Mouse (Mus musculus) MEL (cell line): ENCODE data around the gene Lyrm1. TPM values are rescaled to one million over a fixed set of nuclear protein-coding genes. Genes with fewer than 3 reads are reported as not detected.

ENCODE experiments used
- DNase-seq: peaks from one replicate; pipeline ENCODE4 v3.0.0; 2011; ENCODE audit warnings: low read depth, low spot score
- H3K27ac ChIP-seq: 2 replicates; pipeline ENCODE4 v1.5.1; 2012; ENCODE audit warnings: low read depth, mild to moderate bottlenecking, control low read depth, low read length, moderate library complexity; ENCODE audit not compliant: control insufficient read depth
- H3K27me3 ChIP-seq, 2 experiments: fragments of 150-350 bp in 1 of 2; sonication (generic) in 1 of 2; 2 replicates each; pipeline ENCODE4 v1.6.1; 2012; ENCODE audit warnings: low read length in 2 of 2, mild to moderate bottlenecking in 2 of 2, improper control_type of control experiment in 1 of 2, moderate library complexity in 1 of 2; ENCODE audit not compliant: insufficient read depth in 2 of 2, control insufficient read depth in 1 of 2
- H3K36me3 ChIP-seq, 2 experiments: 2 replicates each; pipeline ENCODE4 v1.6.1; 2012 to 2014; ENCODE audit warnings: low read length in 2 of 2, improper control_type of control experiment in 1 of 2, inconsistent platforms in 1 of 2, mild to moderate bottlenecking in 1 of 2; ENCODE audit not compliant: insufficient read depth in 2 of 2, control insufficient read depth in 1 of 2
- H3K4me1 ChIP-seq, 2 experiments: fragments of 150-350 bp in 1 of 2; sonication (generic) in 1 of 2; 2 replicates each; pipeline ENCODE4 v1.6.1; 2012; ENCODE audit warnings: low read length in 2 of 2, improper control_type of control experiment in 1 of 2, mild to moderate bottlenecking in 1 of 2; ENCODE audit not compliant: insufficient read depth in 2 of 2, control insufficient read depth in 1 of 2
- H3K4me3 ChIP-seq, 2 experiments: fragments of 150-350 bp in 1 of 2; sonication (generic) in 1 of 2; 2 replicates each; pipeline ENCODE4 v1.5.1; 2012; ENCODE audit warnings: low read depth in 2 of 2, low read length in 2 of 2, mild to moderate bottlenecking in 2 of 2, moderate library complexity in 2 of 2, control low read depth in 1 of 2, improper control_type of control experiment in 1 of 2; ENCODE audit not compliant: control insufficient read depth in 1 of 2, insufficient read depth in 1 of 2
- H3K79me2 ChIP-seq: 2 replicates; pipeline ENCODE4 v1.6.1; 2012; ENCODE audit warnings: mild to moderate bottlenecking, low read length, moderate library complexity; ENCODE audit not compliant: control insufficient read depth, poor library complexity, insufficient read depth
- H3K9ac ChIP-seq: 2 replicates; pipeline ENCODE4 v1.6.1; 2012; ENCODE audit warnings: low read depth, mild to moderate bottlenecking, control low read depth, low read length, moderate library complexity; ENCODE audit not compliant: control insufficient read depth, poor library complexity, severe bottlenecking
- H3K9me3 ChIP-seq: fragments of 150-350 bp; sonication (generic); replicated peaks from 2 replicates; pipeline ENCODE4 v1.6.1; 2012; ENCODE audit warnings: mild to moderate bottlenecking, low read length, improper control_type of control experiment, moderate library complexity; ENCODE audit not compliant: insufficient read depth
- CHD2 ChIP-seq: IDR thresholded peaks from 2 replicates; pipeline ENCODE4 v1.6.1; 2011; ENCODE audit warnings: low read length, improper control_type of control experiment
- E2F4 ChIP-seq: IDR thresholded peaks from 2 replicates; pipeline ENCODE4 v1.6.1; 2011; ENCODE audit warnings: low read depth, low read length, improper control_type of control experiment, borderline replicate concordance
- EP300 ChIP-seq, 2 experiments: IDR thresholded peaks; 2 replicates each; pipeline ENCODE4 v1.6.1; 2011; ENCODE audit warnings: improper control_type of control experiment in 2 of 2, low read length in 2 of 2, low read depth in 1 of 2, mild to moderate bottlenecking in 1 of 2
- GATA1 ChIP-seq: IDR thresholded peaks from 2 replicates; pipeline ENCODE4 v1.6.1; 2011; ENCODE audit warnings: low read depth, low read length, improper control_type of control experiment
- HCFC1 ChIP-seq: IDR thresholded peaks from 2 replicates; pipeline ENCODE4 v1.6.1; 2012; ENCODE audit warnings: low read depth, mild to moderate bottlenecking, inconsistent platforms, low read length, improper control_type of control experiment, moderate library complexity
- MAFK ChIP-seq: IDR thresholded peaks from 2 replicates; pipeline ENCODE4 v1.6.1; 2011; ENCODE audit warnings: low read depth, mild to moderate bottlenecking, low read length, improper control_type of control experiment, borderline replicate concordance
- MAX ChIP-seq: IDR thresholded peaks from 2 replicates; pipeline ENCODE4 v1.6.1; 2011; ENCODE audit warnings: low read length, improper control_type of control experiment
- MEF2A ChIP-seq: IDR thresholded peaks from 2 replicates; pipeline ENCODE4 v1.6.1; 2014; ENCODE audit warnings: low read depth, mild to moderate bottlenecking, inconsistent platforms, low read length, improper control_type of control experiment; ENCODE audit not compliant: poor library complexity, insufficient replicate concordance, severe bottlenecking; ENCODE audit errors: extremely low read depth
- MYB ChIP-seq: IDR thresholded peaks from 2 replicates; pipeline ENCODE4 v1.6.1; 2011; ENCODE audit warnings: mild to moderate bottlenecking, low read depth, low read length, improper control_type of control experiment
- POLR2A ChIP-seq, 2 experiments: IDR thresholded peaks; 2 replicates each; pipeline ENCODE4 v1.6.1; 2011 to 2012; ENCODE audit warnings: low read length in 2 of 2, mild to moderate bottlenecking in 2 of 2, control low read depth in 1 of 2, improper control_type of control experiment in 1 of 2, low read depth in 1 of 2, moderate library complexity in 1 of 2; ENCODE audit not compliant: control insufficient read depth in 1 of 2, insufficient read depth in 1 of 2, poor library complexity in 1 of 2
- POLR2AphosphoS5 ChIP-seq: IDR thresholded peaks from 2 replicates; pipeline ENCODE4 v1.6.1; 2012; ENCODE audit warnings: low read depth, borderline replicate concordance, mild to moderate bottlenecking, inconsistent platforms, low read length, moderate library complexity, mixed read lengths
- RAD21 ChIP-seq: IDR thresholded peaks from 2 replicates; pipeline ENCODE4 v1.6.1; 2011; ENCODE audit warnings: mild to moderate bottlenecking, low read depth, low read length, improper control_type of control experiment
- RCOR1 ChIP-seq: IDR thresholded peaks from 2 replicates; pipeline ENCODE4 v1.6.1; 2012; ENCODE audit warnings: low read depth, mild to moderate bottlenecking, inconsistent platforms, low read length, improper control_type of control experiment
- TCF12 ChIP-seq: IDR thresholded peaks from 2 replicates; pipeline ENCODE4 v1.6.1; 2014; ENCODE audit warnings: low read depth, mild to moderate bottlenecking, inconsistent platforms, low read length, improper control_type of control experiment, moderate library complexity
- USF1 ChIP-seq: IDR thresholded peaks from 2 replicates; pipeline ENCODE4 v1.6.1; 2014; ENCODE audit warnings: low read depth, mild to moderate bottlenecking, inconsistent platforms, low read length, improper control_type of control experiment, moderate library complexity
- ZC3H11A ChIP-seq: IDR thresholded peaks from 2 replicates; pipeline ENCODE4 v1.6.1; 2012; ENCODE audit warnings: low read depth, mild to moderate bottlenecking, inconsistent platforms, low read length, improper control_type of control experiment
- ZKSCAN1 ChIP-seq: IDR thresholded peaks from 2 replicates; pipeline ENCODE4 v1.6.1; 2012; ENCODE audit warnings: low read depth, mild to moderate bottlenecking, inconsistent platforms, low read length, improper control_type of control experiment, moderate library complexity
- polyA plus RNA-seq, 2 experiments: library from polyadenylated mRNA; stranded (reverse) in 1 of 2; unstranded in 1 of 2; fragments of >175 nt in 1 of 2; fragments of >200 nt in 1 of 2; gene quantifications; 2 replicates each; pipeline versions ENCODE4 v1.2.1 to v1.2.4; 2012; ENCODE audit warnings: low replicate concordance in 2 of 2, low read depth in 1 of 2; ENCODE audit not compliant: insufficient read length in 2 of 2, insufficient read depth in 1 of 2, missing spikeins in 1 of 2
- total RNA-seq: library from RNA; depleted of rRNA; stranded (reverse); fragments of 300-350 nt; gene quantifications from 2 replicates; pipeline ENCODE4 v1.2.3, GENCODE M21; 2012

The Lyrm1 gene
- total and polyA plus RNA-seq, 3 experiments = 4.0 to 4.4 TPM; not detected in 1

DNA sequence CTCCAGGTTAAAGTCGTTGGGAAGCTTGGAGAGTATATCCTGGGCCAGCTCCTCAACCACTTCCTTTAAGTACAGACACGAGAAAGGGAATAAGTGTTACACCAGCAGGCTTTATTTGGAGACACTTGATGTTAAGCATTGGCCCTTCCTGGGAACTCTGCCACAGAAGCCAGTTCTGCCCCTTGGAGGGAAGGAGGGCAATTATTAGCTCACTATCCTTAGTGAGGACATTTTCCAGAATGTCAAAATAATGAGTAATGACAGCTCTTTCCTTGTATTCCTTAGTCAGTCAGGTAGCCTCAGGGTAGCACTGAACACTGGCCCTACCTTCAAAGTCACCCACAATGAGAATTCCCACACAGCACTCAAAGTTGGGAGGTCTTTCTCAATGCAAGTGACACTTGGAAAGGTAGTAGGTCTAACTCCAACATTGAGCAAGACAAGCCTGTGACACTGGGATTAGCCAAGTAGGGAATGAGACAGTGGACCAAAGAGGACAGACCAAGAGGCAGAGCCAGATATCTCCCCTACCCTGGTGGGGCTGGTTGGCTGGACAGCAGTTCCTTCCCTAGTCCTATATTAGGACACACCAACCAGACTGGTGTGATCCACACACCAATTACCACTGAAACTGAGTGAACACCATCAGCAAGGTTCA is 33.3 kb downstream of the Lyrm1 start:
- H3K36me3 ChIP-seq = no peaks in the 10 kb centered on the region
- no peaks in the 10 kb centered on the region for H3K9me3 ChIP-seq

GRCm38 (mm10) chr7:119936321-119936720 is 40.7 kb downstream of the Lyrm1 start:
- H3K9me3 ChIP-seq = no peaks in the 10 kb centered on the region
- no peaks in the 10 kb centered on the region for H3K36me3 ChIP-seq
- no peaks in the 10 kb centered on the region for H3K4me1 ChIP-seq
- peaks cover 0 to 3% of the 10 kb centered on the region in 2 experiments; a peak in 1 of 4 replicates for H3K27me3 ChIP-seq
- no peak for DNase-seq
- no peak overlapping the region for H3K27ac ChIP-seq
- no peak for TF ChIP-seq CHD2
- no peak for TF ChIP-seq TCF12
- no peak for TF ChIP-seq E2F4
- TF ChIP-seq POLR2A (IDR thresholded peaks at IDR 0.05; ENCODE audit: control insufficient read depth in 1 of 2, insufficient read depth in 1 of 2, low read depth in 1 of 2, low read length in 2 of 2, poor library complexity in 1 of 2) = no peak
- TF ChIP-seq MEF2A = no peak
- no peak for TF ChIP-seq USF1
- no peak for TF ChIP-seq RCOR1
- no peak for TF ChIP-seq MYB
- no peak for TF ChIP-seq GATA1
- TF ChIP-seq MAFK = no peak
- TF ChIP-seq ZKSCAN1 = no peak
- H3K79me2 ChIP-seq = no peaks in the 10 kb centered on the region
- no peak overlapping the region for H3K4me3 ChIP-seq
- H3K9ac ChIP-seq = no peak overlapping the region

More for the DNA sequence above, 33.3 kb downstream of the Lyrm1 start:
- TF ChIP-seq RCOR1 (no peak), GATA1 (no peak), MEF2A (no peak), HCFC1 (no peak), RAD21 (no peak)
- Histone ChIP-seq H3K79me2 (no peaks in the 10 kb centered on the region), H3K9ac (no peak overlapping the region), H3K4me3 (no peak overlapping the region), H3K27me3 (no peaks in the 10 kb centered on the region), H3K27ac (no peak overlapping the region), H3K4me1 (no peaks in the 10 kb centered on the region)
- DNase-seq = no peak

DNA sequence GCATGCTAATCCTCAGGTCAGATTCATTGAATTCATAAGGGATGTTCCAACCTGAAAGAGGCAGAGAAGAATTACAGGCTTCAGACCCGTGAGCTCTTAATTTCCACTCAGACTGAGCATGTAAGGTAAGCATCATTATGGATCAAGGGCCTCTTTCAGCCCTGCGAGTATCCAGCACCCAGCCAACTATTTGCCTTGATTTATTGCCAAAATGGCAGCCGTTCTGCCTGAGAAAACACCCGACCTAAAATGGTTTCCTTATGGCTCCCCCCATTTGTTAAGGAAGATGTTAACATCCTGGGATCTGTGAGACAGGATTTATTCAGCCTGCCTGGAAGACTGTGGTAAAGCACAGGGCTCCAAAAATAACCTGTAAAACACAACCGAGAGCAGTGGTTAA is 41.4 kb downstream of the Lyrm1 start:
- no peaks in the 10 kb centered on the region for H3K4me1 ChIP-seq
- H3K36me3 ChIP-seq = no peaks in the 10 kb centered on the region
- no peak overlapping the region for H3K4me3 ChIP-seq
- H3K9me3 ChIP-seq = no peaks in the 10 kb centered on the region
- H3K9ac ChIP-seq = no peak overlapping the region
- H3K79me2 ChIP-seq = no peaks in the 10 kb centered on the region
- no peak overlapping the region for H3K27ac ChIP-seq
- peaks cover 0 to 3% of the 10 kb centered on the region in 2 experiments; a peak in 1 of 4 replicates for H3K27me3 ChIP-seq
- no peak for DNase-seq
- TF ChIP-seq ZC3H11A (no peak), EP300 (IDR thresholded peaks at IDR 0.05; ENCODE audit: low read depth in 1 of 2, low read length in 2 of 2) (no peak), MAX (no peak), POLR2AphosphoS5 (no peak)
